Mouse (Mus musculus): ENCODE data around the gene Nmd3. TPM values are rescaled to one million over a fixed set of nuclear protein-coding genes. Genes with fewer than 3 reads are reported as not detected.

The Nmd3 gene
- 173 and 187 TPM in 2 replicates for polyA plus RNA-seq (2014; fragmentation: Nextera tagmentation; extraction: Ambion mirVana)

DNA sequence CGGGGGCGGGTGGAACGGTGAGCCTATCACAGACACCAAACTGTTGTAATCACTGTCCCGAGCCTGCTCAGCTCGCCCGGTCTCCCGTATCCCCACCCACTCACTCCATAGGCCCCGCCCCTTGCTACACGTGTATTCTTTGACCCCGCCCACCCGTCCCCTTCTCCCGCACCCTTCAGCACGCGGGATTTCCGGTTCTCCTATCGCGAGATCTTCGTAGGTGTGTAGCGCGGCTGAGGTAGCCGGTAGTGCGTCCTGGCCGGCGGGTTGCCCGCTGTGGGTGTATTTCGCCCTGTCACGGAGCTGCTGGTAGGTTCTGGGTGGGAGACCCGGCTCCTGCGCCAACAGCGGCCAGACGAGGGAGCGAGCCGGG lies at the start of gene Nmd3:
Nmd3 (plus strand) TSS at position 172 of the 373 bp plus-strand sequence.
- Histone ChIP-seq H3K4me2 (peak within 1 kb of the TSS; percentile 73), H3K36me3 (ENCODE audit: control insufficient read depth, insufficient read depth, low read length) (no peaks in the 10 kb centered on the region), H3K27me3 (replicated peaks; ENCODE audit: control insufficient read depth, insufficient read depth, low read length) (no peaks in the 10 kb centered on the region), H3K27ac (ENCODE audit: low read depth, low read length) (peak within 1 kb of the TSS; percentile 88), H3K9me3 (ENCODE audit: control insufficient read depth, low read length) (no peaks in the 10 kb centered on the region), H3K9ac (ENCODE audit: low read depth, low read length) (peak within 1 kb of the TSS; percentile 97), H3K4me3 (ENCODE audit: low read depth, low read length) (peak within 1 kb of the TSS; percentile 92), H3K4me1 (replicated peaks; ENCODE audit: control insufficient read depth, insufficient read depth, low read length) (peaks cover 3% of the 10 kb centered on the region; the same call in 1 of the 2 replicates)
- peak; percentile 95 for ATAC-seq (replicated peaks; ENCODE audit: low FRiP score)
- DNase-seq (ENCODE audit: low spot score): peak; percentile 93
- under 1% methylated on average over 31 of the region's 33 CpGs for WGBS

DNA sequence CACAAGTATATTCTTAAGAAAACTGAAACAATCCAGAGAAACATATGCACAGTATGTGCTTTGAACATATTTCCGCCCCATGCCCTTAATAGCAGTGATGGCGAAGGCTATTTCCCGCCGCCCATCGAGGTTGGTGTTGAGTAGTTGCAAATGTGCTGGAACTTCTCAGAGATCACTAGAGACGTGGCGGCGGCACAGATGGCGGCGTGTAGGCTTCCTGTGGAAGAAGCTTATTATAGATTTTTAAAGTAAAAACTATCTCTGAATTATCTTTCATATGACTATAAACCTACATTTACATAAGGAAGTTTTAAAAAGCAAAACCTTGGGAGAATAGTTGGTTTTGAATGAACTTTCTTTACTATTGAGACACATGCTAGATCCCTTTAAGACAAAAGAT lies 48.4 kb upstream of the Nmd3 start:
- WGBS: 89% methylated on average over 10 of the region's 10 CpGs
- no peak overlapping the region for H3K4me3 ChIP-seq (ENCODE audit: low read depth, low read length)
- peaks cover 4% of the 10 kb centered on the region; the same call in 1 of the 2 replicates for H3K4me1 ChIP-seq (replicated peaks; ENCODE audit: control insufficient read depth, insufficient read depth, low read length)
- H3K36me3 ChIP-seq (ENCODE audit: control insufficient read depth, insufficient read depth, low read length): no peaks in the 10 kb centered on the region
- H3K9me3 ChIP-seq (ENCODE audit: control insufficient read depth, low read length): no peaks in the 10 kb centered on the region
- no peaks in the 10 kb centered on the region for H3K27me3 ChIP-seq (replicated peaks; ENCODE audit: control insufficient read depth, insufficient read depth, low read length)
- no peak for DNase-seq (ENCODE audit: low spot score)
- no peak for ATAC-seq (replicated peaks; ENCODE audit: low FRiP score)
- H3K9ac ChIP-seq (ENCODE audit: low read depth, low read length): no peak overlapping the region
- no peak overlapping the region for H3K27ac ChIP-seq (ENCODE audit: low read depth, low read length)
- no peak overlapping the region for H3K4me2 ChIP-seq

DNA sequence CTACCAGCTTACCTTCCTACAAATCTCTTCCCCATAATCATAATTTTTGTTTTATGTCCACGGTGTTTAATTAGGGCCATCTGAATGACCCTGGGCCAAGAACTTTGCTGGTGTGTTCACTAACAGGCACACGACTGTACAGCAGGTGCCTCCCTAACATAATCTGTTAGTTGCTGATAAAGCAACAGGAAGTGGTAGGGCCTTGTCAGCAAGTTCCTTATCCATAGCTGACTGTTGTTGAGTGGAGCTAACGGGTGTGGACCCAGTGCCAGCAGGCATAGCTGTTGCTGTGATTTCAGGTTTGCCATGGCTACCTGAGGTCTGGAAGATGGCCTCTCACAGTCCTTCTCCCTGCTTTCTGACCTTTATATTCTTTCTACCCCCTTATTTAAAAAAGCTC lies 47.6 kb upstream of the Nmd3 start:
- Histone ChIP-seq H3K9ac (ENCODE audit: low read depth, low read length) (no peak overlapping the region), H3K4me2 (no peak overlapping the region), H3K9me3 (ENCODE audit: control insufficient read depth, low read length) (no peaks in the 10 kb centered on the region), H3K36me3 (ENCODE audit: control insufficient read depth, insufficient read depth, low read length) (no peaks in the 10 kb centered on the region), H3K4me1 (replicated peaks; ENCODE audit: control insufficient read depth, insufficient read depth, low read length) (peaks cover 4% of the 10 kb centered on the region; the same call in 1 of the 2 replicates), H3K27me3 (replicated peaks; ENCODE audit: control insufficient read depth, insufficient read depth, low read length) (no peaks in the 10 kb centered on the region), H3K27ac (ENCODE audit: low read depth, low read length) (no peak overlapping the region), H3K4me3 (ENCODE audit: low read depth, low read length) (no peak overlapping the region)
- DNase-seq (ENCODE audit: low spot score) (no peak), ATAC-seq (replicated peaks; ENCODE audit: low FRiP score) (peak; percentile 71)
- WGBS: 28% methylated on average over 3 of the region's 3 CpGs

DNA sequence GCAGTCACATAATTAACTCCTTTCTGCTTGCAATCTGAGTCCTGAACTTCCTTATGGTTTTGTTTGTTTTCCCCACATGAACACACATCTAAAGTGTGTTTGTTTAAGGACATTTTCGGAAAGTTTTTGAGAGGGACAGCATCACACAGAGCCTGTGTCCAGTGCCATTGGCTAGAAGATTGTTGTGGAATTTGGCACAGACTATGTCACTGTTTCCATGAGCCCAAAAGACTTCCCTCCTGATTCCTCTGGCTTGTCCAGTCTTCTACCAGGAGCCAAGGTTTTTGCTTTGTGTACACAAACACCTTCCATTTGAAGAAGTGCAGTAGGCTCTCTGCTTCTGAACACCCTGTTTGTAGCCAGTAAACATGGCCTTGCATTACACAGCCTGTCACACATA lies 32.0 kb upstream of the Nmd3 start:
- no peak for ATAC-seq (replicated peaks; ENCODE audit: low FRiP score)

DNA sequence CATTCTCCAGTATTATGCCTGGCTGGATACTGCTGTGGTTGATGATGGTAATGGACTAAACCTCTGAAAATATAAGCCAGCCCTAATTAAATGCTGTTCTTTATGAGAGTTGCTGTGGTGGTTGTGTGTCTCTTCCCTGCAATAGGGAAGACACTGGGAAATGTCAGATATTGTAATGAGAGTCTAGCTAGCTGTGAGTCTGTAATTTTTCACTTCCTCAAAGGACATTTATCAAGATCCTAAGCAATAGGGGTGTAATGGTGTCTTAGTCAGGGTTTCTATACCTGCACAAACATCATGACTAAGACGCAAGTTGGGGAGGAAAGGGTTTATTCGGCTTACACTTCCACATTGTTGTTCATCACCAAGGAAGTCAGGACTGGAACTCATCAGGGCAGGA lies 30.8 kb upstream of the Nmd3 start:
- H3K27me3 ChIP-seq (replicated peaks; ENCODE audit: control insufficient read depth, insufficient read depth, low read length): no peaks in the 10 kb centered on the region
- H3K4me1 ChIP-seq (replicated peaks; ENCODE audit: control insufficient read depth, insufficient read depth, low read length): no peaks in the 10 kb centered on the region
- 72% methylated on average over 2 of the region's 2 CpGs for WGBS
- no peak overlapping the region for H3K4me3 ChIP-seq (ENCODE audit: low read depth, low read length)
- H3K27ac ChIP-seq (ENCODE audit: low read depth, low read length): no peak overlapping the region
- no peaks in the 10 kb centered on the region for H3K36me3 ChIP-seq (ENCODE audit: control insufficient read depth, insufficient read depth, low read length)
- H3K4me2 ChIP-seq: no peak overlapping the region
- H3K9ac ChIP-seq (ENCODE audit: low read depth, low read length): no peak overlapping the region
- DNase-seq (ENCODE audit: low spot score) (no peak), ATAC-seq (replicated peaks; ENCODE audit: low FRiP score) (no peak)
- H3K9me3 ChIP-seq (ENCODE audit: control insufficient read depth, low read length): no peaks in the 10 kb centered on the region

More for the DNA sequence above, 32.0 kb upstream of the Nmd3 start:
- no peak for DNase-seq (ENCODE audit: low spot score)
- no peaks in the 10 kb centered on the region for H3K36me3 ChIP-seq (ENCODE audit: control insufficient read depth, insufficient read depth, low read length)
- no peak overlapping the region for H3K9ac ChIP-seq (ENCODE audit: low read depth, low read length)
- H3K27me3 ChIP-seq (replicated peaks; ENCODE audit: control insufficient read depth, insufficient read depth, low read length): no peaks in the 10 kb centered on the region
- H3K4me2 ChIP-seq: no peak overlapping the region
- no peak overlapping the region for H3K4me3 ChIP-seq (ENCODE audit: low read depth, low read length)
- H3K4me1 ChIP-seq (replicated peaks; ENCODE audit: control insufficient read depth, insufficient read depth, low read length): no peaks in the 10 kb centered on the region
- no peaks in the 10 kb centered on the region for H3K9me3 ChIP-seq (ENCODE audit: control insufficient read depth, low read length)
- no peak overlapping the region for H3K27ac ChIP-seq (ENCODE audit: low read depth, low read length)
- 61% methylated on average over 1 of the region's 1 CpGs for WGBS

DNA sequence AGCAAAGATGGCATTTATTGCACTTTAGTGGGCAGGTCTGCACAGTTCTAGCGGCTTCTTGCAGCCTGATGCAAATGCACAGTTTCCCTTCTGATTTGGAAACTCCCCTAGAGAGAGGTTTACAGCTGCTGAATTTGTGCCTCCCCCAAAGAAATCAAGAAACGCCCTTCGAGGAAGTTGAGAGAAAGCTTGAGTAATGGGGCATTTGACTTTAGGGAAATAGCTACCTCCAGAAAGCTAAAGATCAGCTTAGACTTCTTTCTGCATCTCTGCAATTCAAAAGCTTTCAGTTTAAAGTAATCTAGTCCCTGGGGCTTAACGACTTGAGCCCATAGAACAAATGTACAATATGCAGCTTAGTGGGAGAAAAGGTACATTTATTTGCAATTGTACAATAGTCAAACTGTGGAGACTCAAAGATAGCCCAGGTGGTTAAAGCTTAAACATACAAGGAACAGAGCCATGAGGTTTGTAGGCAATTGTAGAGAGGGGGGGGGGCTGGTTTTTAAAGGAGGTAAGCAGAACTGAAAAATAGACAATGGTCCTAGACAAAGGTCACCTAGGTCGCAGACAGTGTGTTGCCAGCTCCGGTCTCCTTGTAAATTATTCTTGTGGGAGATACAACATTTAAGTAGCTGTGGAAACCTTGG lies 21.8 kb upstream of the Nmd3 start:
- no peak overlapping the region for H3K9ac ChIP-seq (ENCODE audit: low read depth, low read length)
- 61% methylated on average over 6 of the region's 6 CpGs for WGBS
- no peaks in the 10 kb centered on the region for H3K27me3 ChIP-seq (replicated peaks; ENCODE audit: control insufficient read depth, insufficient read depth, low read length)
- no peak overlapping the region for H3K27ac ChIP-seq (ENCODE audit: low read depth, low read length)
- no peaks in the 10 kb centered on the region for H3K9me3 ChIP-seq (ENCODE audit: control insufficient read depth, low read length)
- no peaks in the 10 kb centered on the region for H3K4me1 ChIP-seq (replicated peaks; ENCODE audit: control insufficient read depth, insufficient read depth, low read length)
- no peak overlapping the region for H3K4me3 ChIP-seq (ENCODE audit: low read depth, low read length)
- no peak for DNase-seq (ENCODE audit: low spot score)
- H3K36me3 ChIP-seq (ENCODE audit: control insufficient read depth, insufficient read depth, low read length): no peaks in the 10 kb centered on the region
- ATAC-seq (replicated peaks; ENCODE audit: low FRiP score): no peak
- no peak overlapping the region for H3K4me2 ChIP-seq

DNA sequence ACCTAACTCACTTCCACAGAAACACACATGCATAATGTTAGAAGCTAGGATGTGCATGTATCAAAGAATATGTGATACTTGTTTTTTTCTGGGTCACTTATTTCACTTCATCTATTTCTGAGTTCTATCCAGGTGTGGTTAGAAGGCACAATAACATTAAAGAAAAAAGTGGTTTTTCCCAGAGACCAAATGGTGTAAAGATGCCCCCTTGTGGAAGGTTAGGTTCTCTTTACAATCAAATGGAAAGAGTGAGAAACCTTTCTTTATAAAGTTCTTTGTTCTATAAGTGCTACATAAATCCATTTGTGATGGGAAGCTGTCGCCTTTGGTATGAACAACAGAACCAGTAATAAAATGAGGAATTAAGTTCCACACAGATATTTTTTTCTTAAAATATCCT lies 19.9 kb upstream of the Nmd3 start:
- Histone ChIP-seq H3K27me3 (replicated peaks; ENCODE audit: control insufficient read depth, insufficient read depth, low read length) (no peaks in the 10 kb centered on the region), H3K4me2 (no peak overlapping the region), H3K27ac (ENCODE audit: low read depth, low read length) (no peak overlapping the region), H3K9ac (ENCODE audit: low read depth, low read length) (no peak overlapping the region), H3K4me1 (replicated peaks; ENCODE audit: control insufficient read depth, insufficient read depth, low read length) (no peaks in the 10 kb centered on the region), H3K36me3 (ENCODE audit: control insufficient read depth, insufficient read depth, low read length) (no peaks in the 10 kb centered on the region), H3K4me3 (ENCODE audit: low read depth, low read length) (no peak overlapping the region), H3K9me3 (ENCODE audit: control insufficient read depth, low read length) (no peaks in the 10 kb centered on the region)
- no peak for ATAC-seq (replicated peaks; ENCODE audit: low FRiP score)
- 36% methylated on average over 1 of the region's 1 CpGs for WGBS
- DNase-seq (ENCODE audit: low spot score): no peak

DNA sequence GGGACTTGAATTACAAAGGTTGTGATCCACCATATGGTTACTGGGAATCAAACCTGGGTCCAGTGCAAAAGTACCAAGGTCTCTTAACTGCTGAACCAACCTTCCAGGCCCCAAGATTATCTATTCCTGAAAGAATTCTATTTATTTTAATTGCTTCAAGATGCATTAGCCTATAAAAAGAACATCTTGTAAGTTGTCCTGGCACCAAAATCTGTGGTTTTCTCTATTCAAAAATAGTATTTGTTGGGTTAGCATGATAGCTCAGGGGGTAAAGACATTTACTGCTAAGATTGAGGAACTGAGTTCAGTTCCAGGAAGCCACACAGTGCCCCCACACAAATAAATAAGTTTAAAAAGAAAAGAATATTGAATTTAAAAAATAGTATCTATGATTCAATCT lies 19.4 kb upstream of the Nmd3 start:
- H3K9ac ChIP-seq (ENCODE audit: low read depth, low read length): no peak overlapping the region
- no peak overlapping the region for H3K4me2 ChIP-seq
- H3K9me3 ChIP-seq (ENCODE audit: control insufficient read depth, low read length): no peaks in the 10 kb centered on the region
- no peaks in the 10 kb centered on the region for H3K36me3 ChIP-seq (ENCODE audit: control insufficient read depth, insufficient read depth, low read length)
- H3K27ac ChIP-seq (ENCODE audit: low read depth, low read length): no peak overlapping the region
- H3K4me1 ChIP-seq (replicated peaks; ENCODE audit: control insufficient read depth, insufficient read depth, low read length): no peaks in the 10 kb centered on the region
- DNase-seq (ENCODE audit: low spot score): no peak
- no peak overlapping the region for H3K4me3 ChIP-seq (ENCODE audit: low read depth, low read length)
- no peaks in the 10 kb centered on the region for H3K27me3 ChIP-seq (replicated peaks; ENCODE audit: control insufficient read depth, insufficient read depth, low read length)
- ATAC-seq (replicated peaks; ENCODE audit: low FRiP score): no peak

Data from liver, embryonic 11.5 days (tissue).